ENCODE assay signal across 10 mouse cellular contexts in the genomic region with DNA sequence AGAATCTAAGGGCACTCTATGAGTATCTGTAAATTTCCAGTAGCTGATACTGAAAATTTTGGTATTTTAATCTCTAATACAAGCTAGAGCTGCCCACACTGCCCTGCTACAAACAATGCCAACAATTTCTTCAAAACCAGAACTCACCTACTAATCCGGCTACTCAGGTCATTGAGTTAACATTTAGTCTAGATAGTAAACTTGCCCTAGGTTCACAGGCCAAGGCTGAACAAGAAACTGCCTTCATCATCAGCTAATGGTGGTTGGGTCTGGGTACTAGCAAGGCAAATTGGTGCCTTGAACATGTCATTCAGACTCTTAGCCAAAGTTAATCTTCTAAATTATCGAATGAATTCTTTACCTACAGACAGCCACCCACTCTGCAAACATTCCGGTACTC. TPM values are rescaled to one million over a fixed set of nuclear protein-coding genes. Genes with fewer than 3 reads are reported as not detected.
A peak's percentile ranks its signal among the peaks of the same experiment; 100 is the strongest.
DNase-seq lines count a peak whose midpoint lies in the region; ATAC-seq and TF ChIP-seq lines count a peak whose summit lies in the region.
"Had no signal": no experiment of that assay in that cellular context is flagged by ENCODE, and none has a peak within 500 bp of the region (broad histone marks: within the 10 kb centered on the region; RNA-seq: fewer than 3 reads in every experiment).

No protein-coding gene starts in this region.

- intact Hi-C loops in heart, postnatal 25 days (cut with DNase I) = loop anchor here (5.0 kb wide), 1 partner anchor 39 kb away; a partner anchor contains a TSS

- peak overlapping the region; percentile 91; the same call in 1 of the 2 replicates for H3K9ac ChIP-seq in heart, embryonic 12.5 days
- peak overlapping the region; percentile 88; the same call in 1 of the 2 replicates for H3K9ac ChIP-seq in ES-E14 (ENCODE audit: insufficient read depth, low read depth, low read length, poor library complexity, severe bottlenecking)
- peak overlapping the region; percentile 99 for H3K9ac ChIP-seq in hindbrain, embryonic 13.5 days

- H3K4me3 ChIP-seq in heart, embryonic 12.5 days = peak overlapping the region; percentile 83
- peak overlapping the region; percentile 91 to 94 for H3K4me3 ChIP-seq in ES-E14 (ENCODE audit: insufficient read depth in 1 of 2, low read depth in 1 of 2, low read length in 2 of 2, poor library complexity in 1 of 2, severe bottlenecking in 1 of 2)
- peak overlapping the region; percentile 96 for H3K4me3 ChIP-seq in hindbrain, embryonic 13.5 days
- H3K4me3 ChIP-seq in midbrain, embryonic 10.5 days = peak overlapping the region; percentile 97

- 58% methylated on average over 3 of the region's 3 CpGs for whole genome bisulfite sequencing in heart, embryonic 12.5 days
- 78% methylated on average over 3 of the region's 3 CpGs for WGBS in hindbrain, embryonic 13.5 days
- 81% methylated on average over 3 of the region's 3 CpGs for WGBS in midbrain, embryonic 10.5 days

- H3K36me3 ChIP-seq in heart, embryonic 12.5 days = peaks cover 6% of the 10 kb centered on the region; the same call in 1 of the 2 replicates
- no peaks in the 10 kb centered on the region; the same call in 1 of the 2 replicates for H3K36me3 ChIP-seq in ES-E14 (ENCODE audit: control insufficient read depth, insufficient read depth, low read length, poor library complexity, severe bottlenecking)
- H3K36me3 ChIP-seq in hindbrain, embryonic 13.5 days = no peaks in the 10 kb centered on the region
- peaks cover 6% of the 10 kb centered on the region; the same call in 1 of the 2 replicates for H3K36me3 ChIP-seq in midbrain, embryonic 10.5 days

- H3K27ac ChIP-seq in heart, embryonic 12.5 days (ENCODE audit: poor library complexity, severe bottlenecking) = no peak overlapping the region
- no peak overlapping the region for H3K27ac ChIP-seq in ES-E14 (ENCODE audit: insufficient read depth, low read depth, low read length, poor library complexity, severe bottlenecking)
- no peak overlapping the region for H3K27ac ChIP-seq in hindbrain, embryonic 13.5 days
- H3K27ac ChIP-seq in midbrain, embryonic 10.5 days (replicated peaks) = no peak overlapping the region

- in situ Hi-C loops in ES-E14 (cut with MboI; ENCODE audit: low sequenced_read_pairs in 2 of 2, unreplicated experiment in 2 of 2) = no loop called here

- no peaks in the 10 kb centered on the region for H3K27me3 ChIP-seq in heart, embryonic 12.5 days (replicated peaks)
- no peaks in the 10 kb centered on the region for H3K27me3 ChIP-seq in hindbrain, embryonic 13.5 days
- H3K27me3 ChIP-seq in midbrain, embryonic 10.5 days (ENCODE audit: low read depth, poor library complexity, severe bottlenecking) = no peaks in the 10 kb centered on the region

- no peak for DNase-seq in heart, postnatal 25 days (ENCODE audit: low spot score)
- no peak for DNase-seq in ES-E14 (ENCODE audit: low read depth, low spot score)
- no peak for DNase-seq in midbrain, embryonic 10.5 days (ENCODE audit: low spot score)
- no peak for DNase-seq in T-cell, adult 2 months (ENCODE audit: low spot score)
- DNase-seq in frontal cortex, postnatal 14 days (ENCODE audit: low spot score in 2 of 2) = no peak
- no peak for DNase-seq in lung, adult 18-20 months
- DNase-seq: B cell, adult 2 months; lung, postnatal 14 days had no signal

- ATAC-seq in heart, embryonic 12.5 days (ENCODE audit: insufficient number of reproducible peaks, low FRiP score) = no peak
- no peak for ATAC-seq in hindbrain, embryonic 13.5 days (ENCODE audit: low FRiP score)

- peak overlapping the region; percentile 82 for H3K4me2 ChIP-seq in heart, embryonic 12.5 days
- peak overlapping the region; percentile 81 for H3K4me2 ChIP-seq in hindbrain, embryonic 13.5 days

- no peaks in the 10 kb centered on the region for H3K9me3 ChIP-seq in heart, embryonic 12.5 days (replicated peaks)
- no peaks in the 10 kb centered on the region for H3K9me3 ChIP-seq in ES-E14 (ENCODE audit: control insufficient read depth, insufficient read depth, low read depth, low read length)
- H3K9me3 ChIP-seq in hindbrain, embryonic 13.5 days = no peaks in the 10 kb centered on the region
- H3K9me3 ChIP-seq in midbrain, embryonic 10.5 days (replicated peaks) = no peaks in the 10 kb centered on the region

- peaks cover 32% of the 10 kb centered on the region for H3K4me1 ChIP-seq in heart, embryonic 12.5 days (replicated peaks)
- H3K4me1 ChIP-seq in ES-E14 (ENCODE audit: control insufficient read depth in 2 of 2, insufficient read depth in 2 of 2, low read length in 2 of 2, poor library complexity in 1 of 2) = peaks cover 4 to 14% of the 10 kb centered on the region in 2 experiments; a peak in 3 of 4 replicates
- peaks cover 38% of the 10 kb centered on the region for H3K4me1 ChIP-seq in hindbrain, embryonic 13.5 days (replicated peaks)
- H3K4me1 ChIP-seq in midbrain, embryonic 10.5 days = peaks cover 28% of the 10 kb centered on the region

TF ChIP-seq in ES-E14, 5 proteins besides CTCF, POLR2A, EP300 and RAD21:
- TF ChIP-seq ZC3H11A (IDR thresholded peaks at IDR 0.05; ENCODE audit: borderline replicate concordance, low read depth, low read length) (no peak), HCFC1 (IDR thresholded peaks at IDR 0.05; ENCODE audit: borderline replicate concordance, insufficient read depth, low read length) (no peak), MAFK (IDR thresholded peaks at IDR 0.05; ENCODE audit: insufficient read depth, low read depth, low read length) (no peak), CHD2 (IDR thresholded peaks at IDR 0.05; ENCODE audit: low read depth, low read length) (no peak), ZNF384 (IDR thresholded peaks at IDR 0.05; ENCODE audit: low read depth, low read length) (no peak)

RNA-seq across cellular contexts. Expression of a gene that starts 2.2 kb away (rescaled TPM):
- 186 and 193 TPM in 2 replicates for polyA plus RNA-seq in heart, embryonic 12.5 days (2016; fragmentation: Nextera tagmentation; extraction: Ambion mirVana)
- 10 to 100 TPM; 64.4 to 67.9 TPM for total RNA-seq in heart, postnatal 25 days (2021)
- total RNA-seq in ES-E14 (2012; rRNA removed) = 246 and 266 TPM in 2 replicates
- polyA plus RNA-seq in hindbrain, embryonic 13.5 days (2015; fragmentation: Nextera tagmentation; extraction: Ambion mirVana) = 425 and 430 TPM in 2 replicates
- polyA plus RNA-seq in midbrain, embryonic 10.5 days (2016; fragmentation: Nextera tagmentation; extraction: Ambion mirVana) = 273 and 281 TPM in 2 replicates

RNA-seq across cellular contexts. Expression of a gene that starts 37.6 kb away (rescaled TPM):
- polyA plus RNA-seq in heart, embryonic 12.5 days (2016; fragmentation: Nextera tagmentation; extraction: Ambion mirVana) = 1.0 TPM in 2 replicates
- total RNA-seq in heart, postnatal 25 days (2021) = 1 to 10 TPM; 3.6 to 4.4 TPM
- total RNA-seq in ES-E14 (2012; rRNA removed) = 5.0 and 6.4 TPM in 2 replicates
- 5.0 and 5.1 TPM in 2 replicates for polyA plus RNA-seq in hindbrain, embryonic 13.5 days (2015; fragmentation: Nextera tagmentation; extraction: Ambion mirVana)
- polyA plus RNA-seq in midbrain, embryonic 10.5 days (2016; fragmentation: Nextera tagmentation; extraction: Ambion mirVana) = 0.24 and 0.28 TPM in 2 replicates

RNA-seq across cellular contexts. Expression of a gene that starts 56.4 kb away (rescaled TPM):
- 39.9 and 41.9 TPM in 2 replicates for polyA plus RNA-seq in heart, embryonic 12.5 days (2016; fragmentation: Nextera tagmentation; extraction: Ambion mirVana)
- 10 to 100 TPM; 38.2 to 38.3 TPM for total RNA-seq in heart, postnatal 25 days (2021)
- 40.7 and 51.6 TPM in 2 replicates for total RNA-seq in ES-E14 (2012; rRNA removed)
- polyA plus RNA-seq in hindbrain, embryonic 13.5 days (2015; fragmentation: Nextera tagmentation; extraction: Ambion mirVana) = 43.9 and 44.6 TPM in 2 replicates
- 38.7 and 39.0 TPM in 2 replicates for polyA plus RNA-seq in midbrain, embryonic 10.5 days (2016; fragmentation: Nextera tagmentation; extraction: Ambion mirVana)
